Mouse (Mus musculus) lung, postnatal 0 days (tissue): ENCODE measurements around the gene Sparcl1. TPM values are rescaled to one million over a fixed set of nuclear protein-coding genes. Genes with fewer than 3 reads are reported as not detected.

ENCODE experiments used
- ATAC-seq: fragments of 200-750 bp; cut with Nextera tagmentation; 2 replicates; pipeline ENCODE4 v1.8.0; 2017; ENCODE audit warnings: moderate library complexity
- DNase-seq: peaks from one replicate; pipeline ENCODE4 v3.0.0-alpha.2; 2016; ENCODE audit warnings: low spot score
- H3K27ac ChIP-seq: fragments of 300-500 bp; sonication (generic); 2 replicates; pipeline ENCODE4 v1.5.1; 2014; ENCODE audit warnings: antibody characterized with exemption, mild to moderate bottlenecking, low read length, mixed read lengths
- H3K27me3 ChIP-seq: fragments of 300-500 bp; sonication (generic); replicated peaks from 2 replicates; pipeline ENCODE4 v1.6.1; 2014; ENCODE audit warnings: low read length, mixed read lengths; ENCODE audit not compliant: insufficient read depth
- H3K36me3 ChIP-seq: fragments of 300-500 bp; sonication (generic); 2 replicates; pipeline ENCODE4 v1.6.1; 2014; ENCODE audit warnings: low read length, mixed read lengths; ENCODE audit not compliant: insufficient read depth
- H3K4me1 ChIP-seq: fragments of 300-500 bp; sonication (generic); 2 replicates; pipeline ENCODE4 v1.6.1; 2014; ENCODE audit warnings: antibody characterized with exemption, low read depth, low read length, mixed read lengths; ENCODE audit not compliant: insufficient read depth
- H3K4me2 ChIP-seq: fragments of 300-500 bp; sonication (generic); replicated peaks from 2 replicates; pipeline ENCODE4 v1.6.1; 2014; ENCODE audit warnings: low read depth, mild to moderate bottlenecking, low read length, moderate library complexity, mixed read lengths
- H3K4me3 ChIP-seq: fragments of 300-500 bp; sonication (generic); 2 replicates; pipeline ENCODE4 v1.5.1; 2014; ENCODE audit warnings: low read depth, low read length
- H3K9ac ChIP-seq: fragments of 300-500 bp; sonication (generic); replicated peaks from 2 replicates; pipeline ENCODE4 v1.6.1; 2014; ENCODE audit warnings: low read depth, mild to moderate bottlenecking
- H3K9me3 ChIP-seq: fragments of 300-500 bp; sonication (generic); 2 replicates; pipeline ENCODE4 v1.6.1; 2016; ENCODE audit warnings: low read length, mixed read lengths
- CTCF ChIP-seq: IDR thresholded peaks from 2 replicates; pipeline ENCODE4 v1.5.1; 2016; ENCODE audit warnings: antibody characterized with exemption, mild to moderate bottlenecking
- EP300 ChIP-seq: IDR thresholded peaks from 2 replicates; pipeline ENCODE4 v1.6.1; 2016; ENCODE audit warnings: antibody characterized with exemption, mild to moderate bottlenecking, control low read depth
- WGBS: fragments of 180-500 bp; shearing (Covaris S2); extraction: QIAGEN DNeasy Blood & Tissue Kit; methylation state at CpG from one replicate; pipeline ENCODE4 v1.1.7; 2014; 5-methylcytosine and 5-hydroxymethylcytosine counted together
- polyA plus RNA-seq: library from polyadenylated mRNA; unstranded; fragments of >200 nt; fragmentation: Nextera tagmentation; extraction: Ambion mirVana; gene quantifications from 2 replicates; pipeline ENCODE4 v1.2.1, GENCODE M21; 2015

The Sparcl1 gene
- polyA plus RNA-seq, 1 experiment from 2014 or later, result 285 TPM

GRCm38 (mm10) chr5:104112511-104112910 is 1.0 kb downstream of the Sparcl1 start:
- H3K9ac ChIP-seq, result peak overlapping the region; percentile 35
- H3K27ac ChIP-seq, result peak overlapping the region; percentile 90
- WGBS, result 17% methylated on average over 5 of the region's 5 CpGs
- ATAC-seq (no peak), DNase-seq (no peak)
- peak overlapping the region; percentile 56 for H3K4me2 ChIP-seq
- no peaks in the 10 kb centered on the region for H3K27me3 ChIP-seq
- TF ChIP-seq EP300 (no peak), CTCF (no peak)
- H3K9me3 ChIP-seq, result no peaks in the 10 kb centered on the region
- H3K36me3 ChIP-seq, result no peaks in the 10 kb centered on the region
- H3K4me1 ChIP-seq, result peaks cover 20% of the 10 kb centered on the region; the same call in 1 of the 2 replicates
- H3K4me3 ChIP-seq, result peak overlapping the region; percentile 35

- Histone ChIP-seq H3K36me3 (no peaks in the 10 kb centered on the region), H3K27me3 (no peaks in the 10 kb centered on the region), H3K4me1 (peaks cover 20% of the 10 kb centered on the region; the same call in 1 of the 2 replicates), H3K4me2 (peak overlapping the region; percentile 56), H3K4me3 (peak overlapping the region; percentile 35), H3K9ac (peak overlapping the region; percentile 35; the same call in 1 of the 2 replicates), H3K27ac (peak overlapping the region; percentile 90), H3K9me3 (no peaks in the 10 kb centered on the region)
- WGBS, result 5% methylated on average over 9 of the region's 9 CpGs
- DNase-seq, result peak; percentile 77
- TF ChIP-seq CTCF, result peak; percentile 12; the same call in 1 of the 2 replicates
- TF ChIP-seq EP300, result peak; percentile 33
- ATAC-seq, result peak; percentile 27
Measured at GRCm38 (mm10) chr5:104112016-104112415, 1.5 kb downstream of the Sparcl1 start.

DNA sequence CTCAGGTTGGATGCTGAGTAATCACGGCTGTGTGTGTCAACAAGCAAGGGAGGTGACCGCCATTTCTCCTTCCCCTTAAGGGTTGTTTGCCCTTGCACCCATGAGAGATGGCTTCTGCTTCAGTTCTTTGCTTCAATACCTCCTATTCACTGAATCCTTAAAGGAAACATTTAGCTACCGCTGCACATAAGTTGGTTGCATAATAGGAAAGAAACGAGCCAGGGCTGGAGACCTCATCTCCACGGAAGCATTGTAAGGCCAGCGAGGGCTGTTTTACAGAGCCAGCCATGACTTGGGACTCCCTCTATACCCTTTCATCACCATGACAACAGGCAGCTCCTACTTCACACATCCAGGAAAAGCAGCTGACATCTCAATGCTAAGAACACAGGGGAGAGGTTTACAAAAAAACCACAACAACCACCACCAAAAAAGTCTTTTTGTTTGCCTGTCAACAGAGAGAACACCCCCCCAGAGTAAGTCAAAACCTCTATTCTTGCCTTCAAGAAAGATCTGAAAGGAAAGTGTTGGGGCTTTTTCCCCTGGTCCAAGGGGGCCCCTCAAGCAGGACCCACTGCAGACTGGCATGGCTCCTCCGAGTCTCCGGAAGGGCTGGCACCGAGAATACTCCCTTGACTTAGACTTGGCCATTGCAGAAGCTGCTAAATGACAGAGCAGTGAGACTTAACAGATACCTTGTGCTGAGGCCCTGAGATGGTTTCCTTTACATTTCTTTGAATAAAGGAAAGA is 3.2 kb downstream of the Sparcl1 start:
- Histone ChIP-seq H3K36me3 (no peaks in the 10 kb centered on the region), H3K4me1 (peaks cover 20% of the 10 kb centered on the region; the same call in 1 of the 2 replicates), H3K27me3 (no peaks in the 10 kb centered on the region), H3K9ac (no peak overlapping the region), H3K9me3 (no peaks in the 10 kb centered on the region), H3K27ac (peak overlapping the region; percentile 90), H3K4me2 (peak overlapping the region; percentile 56), H3K4me3 (0 out of 2 replicates have a peak overlapping the region, but pooled peaks have one; percentile 5)
- ATAC-seq (no peak), DNase-seq (peak; percentile 64)
- WGBS, result 21% methylated on average over 9 of the region's 9 CpGs
- TF ChIP-seq EP300 (no peak), CTCF (no peak)

- WGBS, result 35% methylated on average over 3 of the region's 3 CpGs
- peak; percentile 48 for ATAC-seq
- peaks cover 16% of the 10 kb centered on the region; the same call in 1 of the 2 replicates for H3K4me1 ChIP-seq
Measured at GRCm38 (mm10) chr5:104109516-104109915, 4.0 kb downstream of the Sparcl1 start.

GRCm38 (mm10) chr5:104108879-104109369 is 4.6 kb downstream of the Sparcl1 start:
- Histone ChIP-seq H3K9me3 (no peaks in the 10 kb centered on the region), H3K27me3 (no peaks in the 10 kb centered on the region), H3K9ac (no peak overlapping the region; the same call in 1 of the 2 replicates), H3K4me1 (peaks cover 16% of the 10 kb centered on the region; the same call in 1 of the 2 replicates), H3K4me2 (peak overlapping the region; percentile 56), H3K4me3 (peak overlapping the region; percentile 10; the same call in 1 of the 2 replicates), H3K27ac (peak overlapping the region; percentile 66), H3K36me3 (no peaks in the 10 kb centered on the region)
- 20% methylated on average over 18 of the region's 18 CpGs for WGBS
- TF ChIP-seq EP300, result no peak
- TF ChIP-seq CTCF, result no peak
- peak; percentile 61 for DNase-seq
- ATAC-seq, result no peak

More at GRCm38 (mm10) chr5:104109516-104109915, 4.0 kb downstream of the Sparcl1 start:
- no peak overlapping the region for H3K4me3 ChIP-seq
- H3K9ac ChIP-seq, result no peak overlapping the region
- H3K27me3 ChIP-seq, result no peaks in the 10 kb centered on the region
- H3K9me3 ChIP-seq, result no peaks in the 10 kb centered on the region
- TF ChIP-seq EP300, result no peak
- TF ChIP-seq CTCF, result no peak
- H3K36me3 ChIP-seq, result no peaks in the 10 kb centered on the region
- peak overlapping the region; percentile 56 for H3K4me2 ChIP-seq
- peak overlapping the region; percentile 90 for H3K27ac ChIP-seq
- peak; percentile 50 for DNase-seq

GRCm38 (mm10) chr5:104108127-104108875 is 5.2 kb downstream of the Sparcl1 start:
- 48% methylated on average over 11 of the region's 11 CpGs for WGBS

More at GRCm38 (mm10) chr5:104108127-104108875, 5.2 kb downstream of the Sparcl1 start:
- no peaks in the 10 kb centered on the region for H3K36me3 ChIP-seq
- DNase-seq (no peak), ATAC-seq (no peak)
- TF ChIP-seq CTCF (no peak), EP300 (no peak)
- H3K4me3 ChIP-seq, result 0 out of 2 replicates have a peak overlapping the region, but pooled peaks have one; percentile 10
- H3K9ac ChIP-seq, result no peak overlapping the region
- H3K9me3 ChIP-seq, result no peaks in the 10 kb centered on the region
- peak overlapping the region; percentile 66 for H3K27ac ChIP-seq
- peaks cover 16% of the 10 kb centered on the region; the same call in 1 of the 2 replicates for H3K4me1 ChIP-seq
- peak overlapping the region; percentile 56 for H3K4me2 ChIP-seq
- H3K27me3 ChIP-seq, result no peaks in the 10 kb centered on the region
